Mouse (Mus musculus): ENCODE measurements around the gene Dcdc2a.

DNA sequence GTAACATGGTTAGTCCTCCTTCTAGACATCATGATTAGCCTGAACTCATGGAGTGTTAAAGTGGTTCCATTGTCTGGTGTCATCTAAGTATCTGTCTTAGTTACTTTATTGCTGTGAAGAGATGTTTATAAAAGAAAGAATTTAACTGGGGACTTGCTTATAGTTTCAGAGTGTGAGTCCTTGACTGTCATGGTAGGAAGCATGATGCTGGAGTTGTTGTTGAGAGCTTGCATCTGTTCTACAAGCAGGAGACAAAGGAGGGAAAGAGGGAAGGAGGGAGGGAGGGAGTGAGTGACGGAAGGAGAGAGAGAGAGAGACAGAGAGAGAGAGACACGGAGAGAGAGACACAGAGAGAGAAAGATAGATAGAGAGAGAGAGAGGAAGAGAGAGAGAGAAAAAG is 90.4 kb downstream of the Dcdc2a start:
- TF ChIP-seq CTCF (IDR thresholded peaks at IDR 0.05; ENCODE audit: low read depth) (no peak), EP300 (IDR thresholded peaks at IDR 0.05; ENCODE audit: low read depth) (no peak)
